Mouse (Mus musculus): ENCODE results near the gene Gm7137.

GRCm38 (mm10) chr10:77819203-77819602 is 31.2 kb upstream of the Gm7137 start:
- TF ChIP-seq CTCF (IDR thresholded peaks at IDR 0.05; ENCODE audit: low read depth), result no peak
- TF ChIP-seq EP300 (optimal IDR thresholded peaks at IDR 0.05), result no peak

All from stomach, postnatal 0 days (tissue).